Mouse (Mus musculus) spleen, adult 2 months (tissue): ENCODE data around the gene Acot11. TPM values are rescaled to one million over a fixed set of nuclear protein-coding genes. Genes with fewer than 3 reads are reported as not detected.

ENCODE experiments used
- DNase-seq, 2 experiments: peaks; one replicate each; pipeline versions ENCODE4 v3.0.0 to v3.0.0-alpha.2; 2012 to 2021; ENCODE audit warnings: low spot score in 2 of 2, low read depth in 1 of 2
- H3K27ac ChIP-seq: fragments of 200-500 bp; 2 replicates; pipeline ENCODE4 v1.5.1; 2012; ENCODE audit warnings: low read length, inconsistent platforms; ENCODE audit not compliant: insufficient read depth
- H3K27me3 ChIP-seq: fragments of 200-500 bp; 2 replicates; pipeline ENCODE4 v1.6.1; 2012; ENCODE audit warnings: mild to moderate bottlenecking, moderate library complexity, low read length, inconsistent platforms; ENCODE audit not compliant: control insufficient read depth, insufficient read depth
- H3K36me3 ChIP-seq: fragments of 200-500 bp; 2 replicates; pipeline ENCODE4 v1.6.1; 2012; ENCODE audit warnings: mild to moderate bottlenecking, low read length, inconsistent platforms; ENCODE audit not compliant: control insufficient read depth, insufficient read depth
- H3K4me1 ChIP-seq: fragments of 200-500 bp; 2 replicates; pipeline ENCODE4 v1.6.1; 2011; ENCODE audit warnings: inconsistent platforms; ENCODE audit not compliant: control insufficient read depth, insufficient read depth, insufficient read length
- H3K4me3 ChIP-seq: fragments of 200-500 bp; 2 replicates; pipeline ENCODE4 v1.5.1; 2011; ENCODE audit warnings: mild to moderate bottlenecking, inconsistent platforms; ENCODE audit not compliant: insufficient read depth, insufficient read length; ENCODE audit errors: extremely low read depth
- CTCF ChIP-seq: fragments of 200-500 bp; IDR thresholded peaks from 2 replicates; pipeline ENCODE4 v1.5.1; 2011; ENCODE audit warnings: mild to moderate bottlenecking, inconsistent platforms; ENCODE audit not compliant: insufficient read depth, insufficient read length, insufficient replicate concordance; ENCODE audit errors: extremely low read depth
- POLR2A ChIP-seq: fragments of 200-500 bp; IDR thresholded peaks from 2 replicates; pipeline ENCODE4 v1.6.1; 2011; ENCODE audit warnings: low read depth, low read length, inconsistent platforms
- WGBS: fragments of 180-500 bp; shearing (Covaris S2); methylation state at CpG from one replicate; pipeline ENCODE4 v1.1.7; 2018; 5-methylcytosine and 5-hydroxymethylcytosine counted together
- polyA plus RNA-seq: library from polyadenylated mRNA; depleted of rRNA; stranded (reverse); fragments of >200 nt; gene quantifications from 2 replicates; pipeline ENCODE4 v1.2.3, GENCODE M21; 2012

The Acot11 gene
- polyA plus RNA-seq, 1 experiment, result 7.7 TPM

DNA sequence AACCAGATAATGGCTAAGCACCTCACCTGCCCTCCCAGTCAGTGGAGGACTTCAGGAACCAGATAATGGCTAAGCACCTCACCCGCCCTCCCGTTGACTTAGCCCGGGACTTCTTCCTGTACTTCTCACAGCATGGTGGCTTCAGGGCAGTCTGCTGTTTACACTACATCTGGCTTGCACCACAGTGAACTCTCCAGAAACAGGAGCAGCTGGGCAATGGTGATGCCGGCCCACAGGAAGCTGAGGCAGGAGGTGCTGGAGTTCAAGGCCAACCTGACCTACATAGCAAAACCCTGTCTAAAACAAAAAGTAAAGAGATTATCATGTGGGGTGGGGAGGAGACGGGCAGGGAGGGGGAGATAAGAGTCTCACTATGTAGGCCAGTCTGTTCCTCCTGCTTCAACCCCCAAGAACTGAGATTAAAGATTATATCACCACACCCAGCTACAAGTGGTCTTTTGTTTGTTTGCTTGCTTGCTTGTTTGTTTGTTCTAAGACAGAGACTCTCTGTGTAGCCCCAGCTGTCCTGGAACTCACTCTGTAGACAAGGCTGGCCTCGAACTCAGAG, 25.8 kb upstream of the Acot11 start:
- Histone ChIP-seq H3K27me3 (no peaks in the 10 kb centered on the region), H3K4me3 (no peak overlapping the region), H3K36me3 (no peaks in the 10 kb centered on the region), H3K27ac (no peak overlapping the region), H3K4me1 (peaks cover 5% of the 10 kb centered on the region; the same call in 1 of the 2 replicates)
- WGBS, result 58% methylated on average over 6 of the region's 6 CpGs
- no peak for DNase-seq
- TF ChIP-seq POLR2A (no peak), CTCF (no peak)

DNA sequence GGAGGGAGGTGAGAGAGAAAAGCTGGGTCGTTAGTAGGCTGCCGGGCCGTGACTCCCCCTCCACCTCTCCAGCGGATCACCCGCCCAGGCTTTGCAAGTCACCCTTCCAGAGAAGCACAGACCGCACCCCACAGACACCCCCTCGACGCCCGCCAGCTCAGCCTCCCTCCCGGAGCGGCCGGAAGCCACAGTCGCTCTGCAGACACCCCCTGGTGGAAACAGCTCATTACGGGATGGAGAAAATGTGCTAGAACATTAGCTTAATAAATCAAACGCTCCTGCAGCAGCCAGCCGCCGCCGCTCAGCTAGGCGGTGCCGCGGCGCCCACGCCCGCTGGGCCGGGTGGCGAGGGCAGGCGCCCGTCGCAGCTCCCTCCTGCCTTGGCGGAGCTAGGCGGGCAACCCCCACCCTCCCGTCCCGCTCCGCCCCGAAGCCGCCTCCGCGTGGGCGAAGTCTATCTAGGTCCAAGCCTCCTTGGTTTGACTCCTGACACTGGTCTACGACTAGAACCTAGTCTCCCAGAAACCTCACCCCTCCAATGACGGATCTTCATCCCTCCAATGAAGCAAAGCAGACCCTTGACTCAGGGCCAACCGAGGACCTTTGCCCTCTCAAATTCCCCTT, 23.1 kb upstream of the Acot11 start:
- H3K4me1 ChIP-seq, result peaks cover 5% of the 10 kb centered on the region; the same call in 1 of the 2 replicates
- TF ChIP-seq CTCF (no peak), POLR2A (no peak)
- 1% methylated on average over 42 of the region's 42 CpGs for WGBS
- no peaks in the 10 kb centered on the region for H3K36me3 ChIP-seq
- H3K27me3 ChIP-seq, result no peaks in the 10 kb centered on the region
- H3K27ac ChIP-seq, result peak overlapping the region; percentile 12
- DNase-seq, result peak; percentile 59 to 74
- H3K4me3 ChIP-seq, result peak overlapping the region; percentile 1; the same call in 1 of the 2 replicates

DNA sequence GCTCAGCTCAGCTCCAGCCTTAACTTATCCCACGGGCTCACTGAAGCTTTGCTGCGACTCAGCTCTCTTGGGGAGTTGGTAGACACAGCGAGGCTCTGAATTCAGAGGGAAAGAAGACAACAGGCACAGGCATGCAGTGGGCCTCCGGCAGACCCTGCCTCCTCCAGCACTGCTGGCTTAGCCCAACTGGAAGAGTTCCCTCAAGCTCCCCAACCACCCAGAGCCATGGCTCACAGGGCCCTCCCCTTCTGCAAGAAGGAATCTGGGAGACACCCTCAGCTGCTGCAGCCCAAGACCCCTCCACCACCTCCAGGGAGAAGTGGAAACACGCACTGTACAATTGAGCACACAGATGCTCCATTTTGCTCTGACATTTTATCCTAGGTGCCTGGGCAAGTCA, 20.4 kb upstream of the Acot11 start:
- H3K36me3 ChIP-seq, result no peaks in the 10 kb centered on the region
- peaks cover 5% of the 10 kb centered on the region; the same call in 1 of the 2 replicates for H3K4me1 ChIP-seq
- 82% methylated on average over 5 of the region's 5 CpGs for WGBS
- H3K27me3 ChIP-seq, result no peaks in the 10 kb centered on the region
- no peak overlapping the region for H3K27ac ChIP-seq
- no peak for TF ChIP-seq POLR2A
- no peak for TF ChIP-seq CTCF
- H3K4me3 ChIP-seq, result no peak overlapping the region
- no peak for DNase-seq

DNA sequence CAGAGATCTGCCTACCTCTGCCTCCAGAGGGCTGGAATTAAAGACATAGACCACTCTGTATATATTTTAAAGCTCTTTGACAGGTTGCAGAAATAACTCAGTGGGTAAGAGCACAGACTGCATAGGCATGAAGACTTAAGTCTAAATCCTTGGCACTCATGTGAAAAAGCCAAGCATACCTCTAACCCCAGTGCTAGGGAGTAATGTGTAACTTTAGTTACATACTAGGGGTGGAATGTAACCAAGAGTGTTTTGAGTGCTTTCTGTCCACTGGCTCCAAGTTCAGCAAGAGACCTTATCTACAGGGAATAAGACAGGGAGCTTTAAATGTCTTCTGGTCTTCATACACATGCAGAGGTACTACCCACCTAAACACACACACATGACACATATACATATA, 14.6 kb upstream of the Acot11 start:
- Histone ChIP-seq H3K4me1 (no peaks in the 10 kb centered on the region), H3K4me3 (no peak overlapping the region), H3K27ac (no peak overlapping the region), H3K27me3 (no peaks in the 10 kb centered on the region), H3K36me3 (no peaks in the 10 kb centered on the region)
- no peak for TF ChIP-seq CTCF
- TF ChIP-seq POLR2A, result no peak
- DNase-seq, result no peak

DNA sequence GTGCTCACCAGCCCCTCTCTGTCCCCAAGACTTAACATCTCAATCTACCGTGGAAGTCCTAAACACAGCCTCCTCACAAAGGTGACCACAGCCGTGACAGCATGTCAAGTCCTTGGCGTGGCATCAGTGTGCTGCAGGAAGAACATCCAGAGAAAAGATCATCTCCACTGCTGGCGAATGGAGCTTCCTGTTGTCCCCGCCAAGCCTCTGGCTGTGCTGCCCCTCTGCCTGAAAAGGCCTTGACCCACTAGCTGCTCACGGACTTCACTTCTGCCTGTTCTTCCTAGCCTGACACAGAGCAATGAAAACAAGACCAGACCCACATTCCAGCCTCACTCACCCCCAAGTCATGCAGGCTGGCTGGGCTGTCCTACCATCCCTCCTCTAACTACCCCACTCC, 13.5 kb upstream of the Acot11 start:
- Histone ChIP-seq H3K27ac (no peak overlapping the region), H3K4me3 (no peak overlapping the region), H3K36me3 (no peaks in the 10 kb centered on the region), H3K4me1 (no peaks in the 10 kb centered on the region), H3K27me3 (no peaks in the 10 kb centered on the region)
- TF ChIP-seq POLR2A (no peak), CTCF (no peak)
- no peak for DNase-seq
- WGBS, result 77% methylated on average over 6 of the region's 6 CpGs

GRCm38 (mm10) chr4:106817017-106817416, 12.2 kb upstream of the Acot11 start:
- WGBS, result 81% methylated on average over 4 of the region's 4 CpGs
- Histone ChIP-seq H3K27ac (no peak overlapping the region), H3K4me3 (no peak overlapping the region), H3K27me3 (no peaks in the 10 kb centered on the region), H3K4me1 (no peaks in the 10 kb centered on the region), H3K36me3 (no peaks in the 10 kb centered on the region)
- no peak for TF ChIP-seq CTCF
- no peak for TF ChIP-seq POLR2A
- DNase-seq, result no peak
